Mouse (Mus musculus) adrenal gland (tissue): ENCODE measurements around the gene Fbln1.

Experiments
- intact Hi-C: fragments of 180-260 bp; cut with DNase I; formaldehyde crosslinking; loops from one replicate; pipeline ENCODE4 v1.15.1; 2025

Gene Fbln1

DNA sequence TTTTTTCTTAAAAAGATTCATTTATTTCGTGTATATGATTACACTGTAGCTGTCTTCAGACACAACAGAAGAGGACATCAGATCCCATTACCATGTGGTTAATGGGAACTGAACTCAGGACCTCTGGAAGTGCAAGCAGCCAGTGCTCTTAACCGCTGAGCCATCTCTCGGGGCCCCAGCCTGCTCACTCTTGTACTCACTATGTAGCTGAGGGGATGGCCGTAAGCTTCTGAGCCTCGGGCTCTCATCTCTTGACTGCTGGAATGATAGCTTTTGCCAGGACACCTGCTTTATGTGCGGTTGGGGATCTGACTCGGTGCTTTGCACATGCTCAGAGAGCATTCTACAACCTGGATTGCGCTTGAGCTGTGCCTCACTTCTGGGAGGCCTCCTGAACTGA lies 1.4 kb upstream of the Fbln1 start:
- intact Hi-C loops = no loop called here

GRCm38 (mm10) chr15:85206703-85207075 lies 940 bp downstream of the Fbln1 start:
- intact Hi-C loops = no loop called here

DNA sequence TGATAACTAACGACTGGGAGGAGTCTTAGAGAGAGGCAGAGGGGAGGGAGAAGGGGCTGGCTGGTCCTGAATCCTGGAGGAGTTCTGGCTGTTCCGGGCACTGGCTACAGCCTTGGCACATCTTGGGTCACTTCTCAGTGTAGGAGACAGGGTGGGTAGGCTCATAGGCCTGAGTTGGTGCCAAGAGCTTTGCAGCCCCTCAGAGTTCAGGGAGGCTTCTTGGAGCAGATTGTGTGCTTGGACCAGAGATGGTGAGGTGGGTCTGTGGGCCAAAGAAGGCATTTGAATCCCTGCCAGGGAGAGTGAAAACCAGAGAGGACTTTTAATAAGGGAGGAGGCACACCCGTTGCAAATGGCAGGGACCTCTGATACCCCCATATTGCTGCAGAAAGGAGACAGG lies 1.3 kb downstream of the Fbln1 start:
- intact Hi-C loops = no loop called here

DNA sequence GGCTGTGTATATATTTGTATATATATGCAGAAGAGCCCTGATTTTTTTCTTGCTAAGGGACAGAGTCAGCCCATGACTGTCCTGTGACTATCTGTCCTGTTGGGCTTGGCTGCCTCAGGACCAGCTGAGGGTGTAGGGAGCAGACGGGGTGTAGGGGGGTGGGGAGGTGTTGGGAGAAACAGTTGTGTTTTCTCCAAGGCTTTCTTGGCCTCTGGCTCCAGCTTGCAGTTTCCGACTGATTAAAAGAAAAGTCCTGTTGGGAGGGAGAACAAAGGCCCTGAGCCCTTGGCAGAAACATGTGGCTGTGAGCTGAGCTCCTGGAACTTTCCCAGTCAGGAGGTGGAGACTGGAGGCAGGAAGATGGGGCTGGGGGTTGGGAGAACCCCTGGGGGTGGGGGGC lies 2.0 kb downstream of the Fbln1 start:
- intact Hi-C loops = no loop called here

- intact Hi-C loops = no loop called here
These were observed 2.6 kb downstream of the Fbln1 start for GRCm38 (mm10) chr15:85208332-85208731.

GRCm38 (mm10) chr15:85209341-85209740 lies 3.6 kb downstream of the Fbln1 start:
- intact Hi-C loops = no loop called here

DNA sequence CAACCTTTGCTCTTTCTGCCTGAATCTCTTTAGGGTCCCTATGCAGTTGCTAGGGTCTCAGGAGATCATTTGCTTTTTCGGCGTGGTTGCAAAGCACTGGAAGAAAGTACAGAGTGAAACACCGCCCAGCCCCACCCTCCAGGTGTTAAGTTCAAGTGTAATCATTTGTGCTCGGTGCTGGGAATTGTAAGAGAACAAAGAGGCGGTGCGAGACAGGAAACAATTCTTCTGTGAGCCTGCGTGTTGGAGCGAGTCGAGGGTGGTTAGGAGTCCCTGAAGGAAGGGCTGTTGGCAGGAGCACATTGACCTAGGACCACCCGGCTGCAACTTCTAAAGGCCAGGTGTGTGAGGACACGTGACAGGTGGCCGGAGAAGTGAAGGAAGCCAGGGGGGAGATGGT lies 4.9 kb downstream of the Fbln1 start:
- intact Hi-C loops = no loop called here

DNA sequence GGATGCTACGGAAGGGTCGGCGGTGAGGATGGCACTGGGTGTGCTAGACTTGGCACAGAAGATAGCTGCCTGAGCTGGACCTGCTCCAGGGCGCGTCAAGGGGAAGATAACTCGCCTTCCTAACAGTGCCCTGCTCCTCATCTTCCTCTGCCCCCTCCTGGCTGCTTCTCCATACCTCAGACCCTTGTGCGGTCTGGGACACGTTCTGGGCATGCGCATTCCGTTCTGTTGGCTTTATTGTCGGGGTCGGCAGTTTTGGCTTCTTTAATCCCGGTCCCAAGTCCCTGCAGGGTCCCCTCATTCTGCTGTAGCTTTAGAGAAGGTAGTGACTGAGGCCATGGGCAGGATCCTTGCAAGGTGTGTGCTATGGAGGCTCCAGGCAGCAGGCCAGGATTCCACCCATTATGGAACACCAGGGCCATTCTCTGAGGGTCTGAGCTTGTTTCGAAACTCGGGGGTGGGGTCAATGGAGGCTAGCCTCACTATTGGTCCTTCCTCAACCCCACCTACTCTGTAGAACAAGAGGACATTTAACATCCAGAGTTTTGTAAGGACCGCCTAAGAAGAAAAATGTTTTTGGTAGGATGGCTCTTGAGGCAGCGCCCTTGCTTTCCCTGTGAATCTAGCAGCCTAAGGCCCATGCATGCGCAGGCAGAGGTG lies 5.5 kb downstream of the Fbln1 start:
- intact Hi-C loops = no loop called here

GRCm38 (mm10) chr15:85216069-85216813 lies 10.5 kb downstream of the Fbln1 start:
- intact Hi-C loops = no loop called here

- intact Hi-C loops = no loop called here
These were observed 13.0 kb downstream of the Fbln1 start for GRCm38 (mm10) chr15:85218617-85219265.

GRCm38 (mm10) chr15:85220371-85220770 lies 14.6 kb downstream of the Fbln1 start:
- intact Hi-C loops = no loop called here

- intact Hi-C loops = no loop called here
These were observed 15.5 kb downstream of the Fbln1 start for GRCm38 (mm10) chr15:85221115-85221854.

GRCm38 (mm10) chr15:85225693-85226092 lies 19.9 kb downstream of the Fbln1 start:
- intact Hi-C loops = no loop called here

GRCm38 (mm10) chr15:85226841-85227240 lies 21.1 kb downstream of the Fbln1 start:
- intact Hi-C loops = no loop called here

DNA sequence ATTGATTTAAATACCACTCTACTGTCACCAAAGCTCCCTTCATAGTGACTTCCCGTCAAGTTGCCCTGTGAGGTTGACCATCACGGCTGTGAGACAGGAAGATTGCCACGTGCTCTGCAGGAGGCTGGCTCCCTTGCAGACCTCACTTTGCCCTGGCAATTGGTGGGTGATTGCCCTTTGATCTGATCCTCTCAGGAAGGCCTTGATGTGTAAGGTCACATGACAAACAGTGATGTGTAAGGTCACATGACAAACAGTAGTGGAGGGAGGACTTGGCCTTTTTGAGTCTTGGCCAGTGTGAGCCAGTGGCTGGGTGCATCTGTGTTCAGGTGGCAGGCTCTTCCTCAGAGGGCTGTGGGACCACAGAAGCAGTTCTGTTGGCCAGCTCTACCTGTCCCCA lies 22.8 kb downstream of the Fbln1 start:
- intact Hi-C loops = no loop called here

DNA sequence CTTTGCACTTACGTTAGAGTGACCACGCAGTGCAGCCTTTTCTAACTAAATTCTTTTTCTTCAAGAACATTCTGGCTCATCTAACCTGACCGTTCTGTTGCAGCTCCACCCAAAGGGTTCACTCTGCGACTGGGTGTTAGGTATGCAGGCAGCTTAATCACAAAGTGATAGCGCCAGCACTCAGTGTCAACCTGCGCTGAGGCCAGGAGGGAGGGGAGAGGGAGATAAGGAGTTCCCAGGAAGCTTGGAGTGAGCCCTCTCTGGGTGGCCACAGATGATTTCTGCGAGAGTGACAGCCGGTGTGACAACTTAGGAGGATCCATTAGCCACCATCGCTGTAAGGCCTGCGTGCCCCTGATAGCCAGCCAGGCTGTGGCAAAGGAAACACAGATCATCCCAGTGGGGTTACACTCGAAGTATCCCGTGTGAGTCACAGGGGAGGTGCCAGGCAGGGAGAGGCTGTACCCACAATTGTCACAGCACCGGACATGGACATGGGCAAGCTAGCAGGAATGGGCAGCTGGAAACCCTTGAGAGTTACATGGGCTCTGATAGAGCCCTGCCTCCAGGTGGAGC lies 24.3 kb downstream of the Fbln1 start:
- intact Hi-C loops = loop anchor here (5.0 kb wide), 1 partner anchor 78 kb away; no protein-coding TSS in a partner anchor

- intact Hi-C loops = loop anchor here (5.0 kb wide), 1 partner anchor 78 kb away; no protein-coding TSS in a partner anchor
These were observed 24.9 kb downstream of the Fbln1 start for GRCm38 (mm10) chr15:85230613-85231012.

- intact Hi-C loops = loop anchor here (5.0 kb wide), 1 partner anchor 79 kb away; no protein-coding TSS in a partner anchor
These were observed 25.9 kb downstream of the Fbln1 start for GRCm38 (mm10) chr15:85231443-85232255.

- intact Hi-C loops = loop anchor here (5.0 kb wide), 1 partner anchor 80 kb away; no protein-coding TSS in a partner anchor
These were observed 26.4 kb downstream of the Fbln1 start for GRCm38 (mm10) chr15:85232256-85232535.

DNA sequence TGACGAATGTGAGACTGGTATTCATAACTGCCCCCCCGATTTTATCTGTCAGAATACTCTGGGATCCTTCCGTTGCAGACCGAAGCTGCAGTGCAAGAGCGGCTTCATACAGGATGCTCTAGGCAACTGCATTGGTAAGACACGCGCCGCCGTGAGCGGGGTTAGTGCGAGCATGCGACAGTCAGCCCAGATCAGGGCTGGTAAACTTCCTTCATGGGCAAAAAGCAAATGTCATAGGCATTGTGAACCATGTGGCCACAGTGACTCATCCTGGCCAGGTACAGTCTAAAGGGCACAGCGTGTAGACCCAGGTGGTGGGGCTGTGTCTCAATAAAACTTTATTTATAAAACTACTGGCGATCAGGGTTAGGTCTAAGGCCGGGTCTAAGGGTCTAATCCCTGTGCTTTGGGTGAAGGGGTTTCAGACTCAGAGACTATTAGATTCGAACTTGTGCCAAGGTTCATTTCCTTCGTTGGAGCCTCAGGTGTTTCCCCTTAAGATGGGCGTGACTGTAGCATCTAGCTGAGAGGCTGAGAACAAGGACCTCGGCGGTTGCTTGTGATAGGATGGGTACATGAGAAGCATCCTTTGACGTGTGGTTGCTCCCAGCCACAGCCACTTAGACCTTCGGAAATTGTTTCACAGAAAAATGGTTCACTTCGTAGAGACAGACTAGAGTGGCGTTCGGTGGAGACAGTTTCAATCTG lies 26.9 kb downstream of the Fbln1 start:
- intact Hi-C loops = loop anchor here (5.0 kb wide), 1 partner anchor 80 kb away; no protein-coding TSS in a partner anchor
